Mouse (Mus musculus): ENCODE results near the gene BC030867.

GRCm38 (mm10) chr11:102228646-102229268 is 19.9 kb upstream of the BC030867 start:
- TF ChIP-seq CTCF (IDR thresholded peaks at IDR 0.05 in 2 of 3, conservative IDR thresholded peaks at IDR 0.05 in 1 of 3; ENCODE audit: control insufficient read depth in 1 of 3, insufficient read depth in 1 of 3, low read depth in 2 of 3, low read length in 3 of 3, poor library complexity in 1 of 3, severe bottlenecking in 1 of 3) (no peak), ZNF384 (IDR thresholded peaks at IDR 0.05; ENCODE audit: low read depth, low read length) (no peak), POLR2AphosphoS2 (IDR thresholded peaks at IDR 0.05; ENCODE audit: low read length) (no peak), MAFK (IDR thresholded peaks at IDR 0.05; ENCODE audit: borderline replicate concordance, low read depth, low read length) (no peak), MAZ (IDR thresholded peaks at IDR 0.05; ENCODE audit: low read depth, low read length) (peak; percentile 65; the same call in 1 of the 2 replicates), GATA1 (IDR thresholded peaks at IDR 0.05; ENCODE audit: low read depth, low read length) (no peak), CHD2 (IDR thresholded peaks at IDR 0.05; ENCODE audit: low read length) (no peak)
